Mouse (Mus musculus): ENCODE data around the gene Ldhd.

DNA sequence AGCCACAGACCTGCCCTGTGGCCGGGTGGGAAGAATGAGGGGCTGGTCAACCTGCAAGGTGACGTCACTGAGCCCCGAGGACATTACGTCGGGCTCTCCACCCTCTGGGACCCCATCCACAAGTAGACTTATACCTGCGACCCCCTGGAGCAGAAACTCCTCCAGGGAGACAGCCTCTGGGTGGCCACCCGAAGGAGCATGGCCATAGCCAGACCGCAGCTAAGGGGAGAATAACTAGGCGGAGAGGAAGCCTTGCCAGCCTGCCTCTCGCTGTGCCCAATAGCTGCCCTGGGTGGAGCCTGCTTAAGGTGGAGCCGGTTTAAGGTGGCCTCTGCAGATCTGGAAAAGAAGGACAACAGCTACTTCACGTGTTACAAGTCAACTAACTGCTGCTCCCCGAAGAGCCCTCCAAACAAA is at the start of gene Ldhd:
- TF ChIP-seq CTCF (IDR thresholded peaks at IDR 0.05; ENCODE audit: low read depth) (no peak), EP300 (optimal IDR thresholded peaks at IDR 0.05) (no peak)
